Mouse (Mus musculus) heart, postnatal 14 days (tissue): Measurements from ENCODE around the gene Ubtf. TPM values are rescaled to one million over a fixed set of nuclear protein-coding genes. Genes with fewer than 3 reads are reported as not detected.
A peak's percentile ranks its signal among the peaks of the same experiment; 100 is the strongest.
"Not testable (repeated sequence)": the region's sequence is repeated elsewhere in the genome, so short reads cannot be mapped to it uniquely, and the experiment has no call there.

Experiments
- DNase-seq, 2 experiments: peaks; one replicate each; pipeline ENCODE4 v3.0.0; 2021 to 2022
- intact Hi-C: fragments of 180-260 bp; cut with DNase I; formaldehyde crosslinking; loops from one replicate; pipeline ENCODE4 v1.15.1; 2025
- long read RNA-seq, 2 experiments: library from polyadenylated mRNA; stranded (forward); transcript quantifications; one replicate each; pipeline ENCODE4 v2.0.0; 2021
- total RNA-seq, 2 experiments: library from RNA; stranded (reverse); gene quantifications; 2 replicates each; pipeline ENCODE4 v1.2.3; 2021

Ubtf gene
- 10 to 100 TPM; 60.1 to 69.7 TPM for total RNA-seq
- long read RNA-seq, experiment 1, full-length matches to known transcripts, result 39 of 62 reads
- long read RNA-seq, experiment 1, partial matches to known transcripts, result 6 of 62 reads
- long read RNA-seq, experiment 1, other reads (novel, unspliced or antisense), result 17 of 62 reads
- long read RNA-seq, experiment 2, full-length matches to known transcripts, result 34 of 63 reads
- long read RNA-seq, experiment 2, partial matches to known transcripts, result 8 of 63 reads
- long read RNA-seq, experiment 2, other reads (novel, unspliced or antisense), result 21 of 63 reads

GRCm38 (mm10) chr11:102319410-102319792 lies at the start of gene Ubtf:
Gene Ubtf, minus strand, starts transcription at chr11:102319742.
- intact Hi-C loops, result loop anchor here (10.0 kb wide), 1 partner anchor 235 kb away; the partner anchor contains the start of gene Gpatch8
- DNase-seq, result peak; percentile 85 to 87

- DNase-seq, result no peak
- intact Hi-C loops, result no loop called here
Measured at GRCm38 (mm10) chr11:102369263-102369662, 49.7 kb upstream of the Ubtf start.

GRCm38 (mm10) chr11:102368347-102368746 lies 48.8 kb upstream of the Ubtf start:
- DNase-seq, result no peak
- intact Hi-C loops, result no loop called here

- intact Hi-C loops, result no loop called here
- no peak for DNase-seq
Measured at GRCm38 (mm10) chr11:102367504-102368280, 48.1 kb upstream of the Ubtf start.

- DNase-seq, intact Hi-C loops: not testable (repeated sequence)
Measured at GRCm38 (mm10) chr11:102366103-102366502, 46.6 kb upstream of the Ubtf start, which contains the start of gene Slc4a1. Gene Slc4a1, minus strand, starts transcription at chr11:102366203.

GRCm38 (mm10) chr11:102365699-102366098 lies 46.2 kb upstream of the Ubtf start:
- intact Hi-C loops, result no loop called here

GRCm38 (mm10) chr11:102364570-102365371 lies 45.2 kb upstream of the Ubtf start:
- DNase-seq, result no peak
- intact Hi-C loops, result no loop called here

More at GRCm38 (mm10) chr11:102365699-102366098, 46.2 kb upstream of the Ubtf start:
- DNase-seq, result no peak

GRCm38 (mm10) chr11:102363623-102364022 lies 44.1 kb upstream of the Ubtf start:
- intact Hi-C loops, result no loop called here
- peak in 1 of 2 experiments; percentile 25 for DNase-seq

- intact Hi-C loops, result no loop called here
- no peak for DNase-seq
Measured at GRCm38 (mm10) chr11:102361776-102362495, 42.4 kb upstream of the Ubtf start.

GRCm38 (mm10) chr11:102358365-102358764 lies 38.8 kb upstream of the Ubtf start:
- intact Hi-C loops, result no loop called here
- no peak for DNase-seq

- DNase-seq, result no peak
- intact Hi-C loops, result no loop called here
Measured at GRCm38 (mm10) chr11:102356636-102357350, 37.3 kb upstream of the Ubtf start.

- DNase-seq, result no peak
Measured at GRCm38 (mm10) chr11:102356190-102356589, 36.6 kb upstream of the Ubtf start.

GRCm38 (mm10) chr11:102355501-102355900 lies 36.0 kb upstream of the Ubtf start:
- no peak for DNase-seq
- intact Hi-C loops, result no loop called here

More at GRCm38 (mm10) chr11:102356190-102356589, 36.6 kb upstream of the Ubtf start:
- intact Hi-C loops, result no loop called here

GRCm38 (mm10) chr11:102353021-102353431 lies 33.5 kb upstream of the Ubtf start:
- no peak for DNase-seq
- intact Hi-C loops, result no loop called here

- no peak for DNase-seq
- intact Hi-C loops, result no loop called here
Measured at GRCm38 (mm10) chr11:102352378-102352777, 32.8 kb upstream of the Ubtf start.

- intact Hi-C loops, result no loop called here
- no peak for DNase-seq
Measured at GRCm38 (mm10) chr11:102350981-102351523, 31.5 kb upstream of the Ubtf start.

- intact Hi-C loops, result no loop called here
- no peak for DNase-seq
Measured at GRCm38 (mm10) chr11:102350416-102350815, 30.9 kb upstream of the Ubtf start.

- no peak for DNase-seq
- intact Hi-C loops, result no loop called here
Measured at GRCm38 (mm10) chr11:102349189-102349954, 29.8 kb upstream of the Ubtf start.
